Mouse (Mus musculus): ENCODE measurements around the gene Slc44a5. TPM values are rescaled to one million over a fixed set of nuclear protein-coding genes. Genes with fewer than 3 reads are reported as not detected.

Slc44a5 gene
- polyA plus RNA-seq, 1 experiment from 2014 or later, result 3.4 TPM

DNA sequence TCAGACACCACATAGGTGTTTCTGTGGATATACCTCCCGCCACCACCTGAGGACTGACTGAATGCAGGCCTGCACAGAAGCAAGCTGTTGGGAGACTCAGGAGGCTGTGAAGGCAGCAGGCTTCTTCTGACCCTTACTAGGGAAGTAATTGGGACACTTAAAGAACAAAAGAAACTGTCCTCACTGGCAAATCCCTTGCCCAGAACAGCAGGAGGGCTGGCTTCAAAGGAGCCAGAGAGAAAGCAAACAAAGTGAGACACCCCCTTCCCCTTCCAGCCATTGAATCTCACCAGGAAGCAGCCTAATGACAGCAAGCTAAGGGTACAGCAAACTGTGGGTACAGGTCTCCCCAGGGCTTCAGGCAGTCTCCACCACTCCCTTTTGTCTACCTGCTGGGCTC lies 200.3 kb downstream of the Slc44a5 start:
- DNase-seq (ENCODE audit: low spot score) (no peak), ATAC-seq (ENCODE audit: low read depth) (no peak)
- Histone ChIP-seq H3K4me1 (ENCODE audit: control insufficient read depth, insufficient read depth, low read length) (no peaks in the 10 kb centered on the region), H3K36me3 (ENCODE audit: control insufficient read depth, insufficient read depth, low read length) (no peaks in the 10 kb centered on the region), H3K27ac (replicated peaks; ENCODE audit: low read depth, low read length) (no peak overlapping the region), H3K9me3 (ENCODE audit: control insufficient read depth, low read length) (no peaks in the 10 kb centered on the region), H3K27me3 (replicated peaks; ENCODE audit: control insufficient read depth, insufficient read depth, low read length) (no peaks in the 10 kb centered on the region), H3K9ac (ENCODE audit: low read depth, low read length) (no peak overlapping the region), H3K4me3 (ENCODE audit: low read depth, low read length) (no peak overlapping the region), H3K4me2 (ENCODE audit: low read depth, low read length) (no peak overlapping the region)
- WGBS, result 58% methylated on average over 1 of the region's 1 CpGs

DNA sequence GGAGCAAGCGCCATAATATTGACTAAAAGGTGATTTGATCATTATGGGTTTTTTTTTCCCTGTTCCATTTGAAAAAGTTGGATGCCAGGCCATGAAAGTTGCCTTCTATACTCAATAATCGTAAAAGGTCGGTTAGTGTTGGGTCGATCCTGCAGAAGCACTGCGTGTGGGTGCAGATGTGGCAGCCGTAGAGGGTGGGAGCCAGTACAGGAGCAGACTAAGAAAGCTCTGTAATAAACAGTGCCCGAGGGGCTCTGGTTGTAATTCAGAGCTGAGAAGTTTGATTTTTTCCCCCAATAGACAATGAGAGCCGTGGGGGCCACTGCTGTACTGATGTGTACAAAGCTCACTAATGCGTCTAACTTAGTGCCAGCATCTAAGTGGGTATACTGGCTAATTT lies 200.8 kb downstream of the Slc44a5 start:
- Histone ChIP-seq H3K9me3 (ENCODE audit: control insufficient read depth, low read length) (no peaks in the 10 kb centered on the region), H3K4me1 (ENCODE audit: control insufficient read depth, insufficient read depth, low read length) (no peaks in the 10 kb centered on the region), H3K4me2 (ENCODE audit: low read depth, low read length) (no peak overlapping the region), H3K27ac (replicated peaks; ENCODE audit: low read depth, low read length) (no peak overlapping the region), H3K36me3 (ENCODE audit: control insufficient read depth, insufficient read depth, low read length) (no peaks in the 10 kb centered on the region), H3K27me3 (replicated peaks; ENCODE audit: control insufficient read depth, insufficient read depth, low read length) (no peaks in the 10 kb centered on the region), H3K4me3 (ENCODE audit: low read depth, low read length) (no peak overlapping the region), H3K9ac (ENCODE audit: low read depth, low read length) (no peak overlapping the region)
- DNase-seq (ENCODE audit: low spot score) (no peak), ATAC-seq (ENCODE audit: low read depth) (no peak)
- 55% methylated on average over 9 of the region's 9 CpGs for WGBS

GRCm38 (mm10) chr3:154174766-154175165 lies 201.5 kb downstream of the Slc44a5 start:
- H3K27me3 ChIP-seq (replicated peaks; ENCODE audit: control insufficient read depth, insufficient read depth, low read length), result no peaks in the 10 kb centered on the region
- no peak overlapping the region for H3K4me3 ChIP-seq (ENCODE audit: low read depth, low read length)
- no peak overlapping the region for H3K27ac ChIP-seq (replicated peaks; ENCODE audit: low read depth, low read length)
- no peak overlapping the region for H3K9ac ChIP-seq (ENCODE audit: low read depth, low read length)
- no peaks in the 10 kb centered on the region for H3K4me1 ChIP-seq (ENCODE audit: control insufficient read depth, insufficient read depth, low read length)
- no peak overlapping the region for H3K4me2 ChIP-seq (ENCODE audit: low read depth, low read length)
- H3K9me3 ChIP-seq (ENCODE audit: control insufficient read depth, low read length), result no peaks in the 10 kb centered on the region
- DNase-seq (ENCODE audit: low spot score), result no peak
- H3K36me3 ChIP-seq (ENCODE audit: control insufficient read depth, insufficient read depth, low read length), result no peaks in the 10 kb centered on the region
- no peak for ATAC-seq (ENCODE audit: low read depth)
- WGBS, result 90% methylated on average over 7 of the region's 7 CpGs

- Histone ChIP-seq H3K9me3 (ENCODE audit: control insufficient read depth, low read length) (no peaks in the 10 kb centered on the region), H3K4me1 (ENCODE audit: control insufficient read depth, insufficient read depth, low read length) (no peaks in the 10 kb centered on the region), H3K27ac (replicated peaks; ENCODE audit: low read depth, low read length) (no peak overlapping the region), H3K9ac (ENCODE audit: low read depth, low read length) (no peak overlapping the region), H3K4me2 (ENCODE audit: low read depth, low read length) (no peak overlapping the region), H3K4me3 (ENCODE audit: low read depth, low read length) (no peak overlapping the region), H3K36me3 (ENCODE audit: control insufficient read depth, insufficient read depth, low read length) (no peaks in the 10 kb centered on the region), H3K27me3 (replicated peaks; ENCODE audit: control insufficient read depth, insufficient read depth, low read length) (no peaks in the 10 kb centered on the region)
- ATAC-seq (ENCODE audit: low read depth) (no peak), DNase-seq (ENCODE audit: low spot score) (no peak)
- WGBS, result 78% methylated on average over 8 of the region's 8 CpGs
Observed at GRCm38 (mm10) chr3:154177665-154178305, 204.5 kb downstream of the Slc44a5 start.

- ATAC-seq (ENCODE audit: low read depth) (no peak), DNase-seq (ENCODE audit: low spot score) (no peak)
- H3K36me3 ChIP-seq (ENCODE audit: control insufficient read depth, insufficient read depth, low read length), result no peaks in the 10 kb centered on the region
- H3K4me3 ChIP-seq (ENCODE audit: low read depth, low read length), result no peak overlapping the region
- no peak overlapping the region for H3K4me2 ChIP-seq (ENCODE audit: low read depth, low read length)
- H3K27ac ChIP-seq (replicated peaks; ENCODE audit: low read depth, low read length), result no peak overlapping the region
- no peaks in the 10 kb centered on the region for H3K4me1 ChIP-seq (ENCODE audit: control insufficient read depth, insufficient read depth, low read length)
- no peaks in the 10 kb centered on the region for H3K27me3 ChIP-seq (replicated peaks; ENCODE audit: control insufficient read depth, insufficient read depth, low read length)
- 95% methylated on average over 2 of the region's 3 CpGs for WGBS
- H3K9ac ChIP-seq (ENCODE audit: low read depth, low read length), result no peak overlapping the region
- no peaks in the 10 kb centered on the region for H3K9me3 ChIP-seq (ENCODE audit: control insufficient read depth, low read length)
Observed at GRCm38 (mm10) chr3:154179423-154179920, 206.2 kb downstream of the Slc44a5 start.

DNA sequence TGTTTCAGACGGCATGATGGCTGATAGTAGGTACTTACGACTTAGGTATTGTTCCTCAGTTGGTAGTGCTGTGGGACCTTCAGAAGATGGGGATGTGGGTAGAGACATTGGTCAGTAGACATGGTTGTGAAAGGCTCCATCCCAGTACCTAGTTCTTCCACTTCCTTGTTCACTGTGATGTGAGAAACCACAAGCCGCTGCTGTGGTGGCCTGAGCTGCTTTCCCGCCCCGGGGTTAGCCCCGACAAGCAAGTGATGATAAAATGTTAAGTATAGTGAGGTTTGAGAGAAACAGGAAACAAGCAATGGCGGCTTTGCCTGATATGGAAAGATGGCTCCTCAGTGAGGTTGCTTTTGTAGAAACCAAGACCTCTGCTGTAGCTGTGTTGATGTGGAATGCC lies 209.8 kb downstream of the Slc44a5 start:
- H3K4me3 ChIP-seq (ENCODE audit: low read depth, low read length), result no peak overlapping the region
- H3K36me3 ChIP-seq (ENCODE audit: control insufficient read depth, insufficient read depth, low read length), result no peaks in the 10 kb centered on the region
- WGBS, result 93% methylated on average over 7 of the region's 7 CpGs
- no peak overlapping the region for H3K4me2 ChIP-seq (ENCODE audit: low read depth, low read length)
- no peak for DNase-seq (ENCODE audit: low spot score)
- no peak overlapping the region for H3K27ac ChIP-seq (replicated peaks; ENCODE audit: low read depth, low read length)
- no peak overlapping the region for H3K9ac ChIP-seq (ENCODE audit: low read depth, low read length)
- no peaks in the 10 kb centered on the region for H3K9me3 ChIP-seq (ENCODE audit: control insufficient read depth, low read length)
- ATAC-seq (ENCODE audit: low read depth), result no peak
- H3K27me3 ChIP-seq (replicated peaks; ENCODE audit: control insufficient read depth, insufficient read depth, low read length), result no peaks in the 10 kb centered on the region
- no peaks in the 10 kb centered on the region for H3K4me1 ChIP-seq (ENCODE audit: control insufficient read depth, insufficient read depth, low read length)

- Histone ChIP-seq H3K27me3 (replicated peaks; ENCODE audit: control insufficient read depth, insufficient read depth, low read length) (no peaks in the 10 kb centered on the region), H3K4me2 (ENCODE audit: low read depth, low read length) (no peak overlapping the region), H3K27ac (replicated peaks; ENCODE audit: low read depth, low read length) (no peak overlapping the region), H3K4me3 (ENCODE audit: low read depth, low read length) (no peak overlapping the region), H3K4me1 (ENCODE audit: control insufficient read depth, insufficient read depth, low read length) (no peaks in the 10 kb centered on the region), H3K36me3 (ENCODE audit: control insufficient read depth, insufficient read depth, low read length) (no peaks in the 10 kb centered on the region), H3K9me3 (ENCODE audit: control insufficient read depth, low read length) (no peaks in the 10 kb centered on the region), H3K9ac (ENCODE audit: low read depth, low read length) (no peak overlapping the region)
- ATAC-seq (ENCODE audit: low read depth) (no peak), DNase-seq (ENCODE audit: low spot score) (no peak)
- 72% methylated on average over 9 of the region's 9 CpGs for WGBS
Observed at GRCm38 (mm10) chr3:154183957-154184356, 210.7 kb downstream of the Slc44a5 start.

GRCm38 (mm10) chr3:154188668-154189067 lies 215.4 kb downstream of the Slc44a5 start:
- DNase-seq (ENCODE audit: low spot score), result peak; percentile 46
- Histone ChIP-seq H3K4me1 (ENCODE audit: control insufficient read depth, insufficient read depth, low read length) (peaks cover 11% of the 10 kb centered on the region; the same call in 1 of the 2 replicates), H3K4me3 (ENCODE audit: low read depth, low read length) (no peak overlapping the region)

More at GRCm38 (mm10) chr3:154188668-154189067, 215.4 kb downstream of the Slc44a5 start:
- no peaks in the 10 kb centered on the region for H3K9me3 ChIP-seq (ENCODE audit: control insufficient read depth, low read length)
- H3K27ac ChIP-seq (replicated peaks; ENCODE audit: low read depth, low read length), result no peak overlapping the region
- no peak overlapping the region for H3K9ac ChIP-seq (ENCODE audit: low read depth, low read length)
- no peak overlapping the region for H3K4me2 ChIP-seq (ENCODE audit: low read depth, low read length)
- H3K27me3 ChIP-seq (replicated peaks; ENCODE audit: control insufficient read depth, insufficient read depth, low read length), result no peaks in the 10 kb centered on the region
- H3K36me3 ChIP-seq (ENCODE audit: control insufficient read depth, insufficient read depth, low read length), result no peaks in the 10 kb centered on the region
- WGBS, result 45% methylated on average over 9 of the region's 9 CpGs
- ATAC-seq (ENCODE audit: low read depth), result peak; percentile 69
